Mouse (Mus musculus): ENCODE results near the gene Fam8a1. TPM values are rescaled to one million over a fixed set of nuclear protein-coding genes. Genes with fewer than 3 reads are reported as not detected.

Gene Fam8a1
- polyA plus RNA-seq, 1 experiment: 92.8 TPM

DNA sequence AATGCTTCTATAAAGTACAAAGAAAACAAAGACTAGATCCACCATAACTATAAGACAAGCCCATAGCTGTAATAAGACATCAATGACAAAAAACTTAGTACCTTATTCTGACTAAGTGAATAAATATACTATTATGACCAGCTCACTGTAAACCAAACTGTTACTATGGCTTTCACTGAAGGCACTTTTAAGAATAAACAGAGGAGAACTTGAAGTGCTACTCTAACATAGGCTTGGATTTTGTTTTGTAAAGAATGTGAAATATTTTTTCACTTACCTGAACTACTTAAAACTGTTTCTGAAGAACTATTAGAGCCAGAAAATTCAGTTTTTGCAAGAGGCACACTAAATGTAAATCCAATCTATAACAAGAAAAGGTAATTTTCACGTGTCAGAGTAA lies 30.1 kb downstream of the Fam8a1 start:
- TF ChIP-seq CTCF (IDR thresholded peaks at IDR 0.05; ENCODE audit: borderline replicate concordance, insufficient read depth, low read length): no peak
- no peak for TF ChIP-seq POLR2A (IDR thresholded peaks at IDR 0.05; ENCODE audit: low read depth, low read length)
- H3K27ac ChIP-seq (ENCODE audit: insufficient read depth, low read length): no peak overlapping the region
- no peaks in the 10 kb centered on the region for H3K4me1 ChIP-seq (ENCODE audit: control insufficient read depth, insufficient read depth, low read length)
- H3K4me3 ChIP-seq (ENCODE audit: insufficient read depth, low read length): no peak overlapping the region

DNA sequence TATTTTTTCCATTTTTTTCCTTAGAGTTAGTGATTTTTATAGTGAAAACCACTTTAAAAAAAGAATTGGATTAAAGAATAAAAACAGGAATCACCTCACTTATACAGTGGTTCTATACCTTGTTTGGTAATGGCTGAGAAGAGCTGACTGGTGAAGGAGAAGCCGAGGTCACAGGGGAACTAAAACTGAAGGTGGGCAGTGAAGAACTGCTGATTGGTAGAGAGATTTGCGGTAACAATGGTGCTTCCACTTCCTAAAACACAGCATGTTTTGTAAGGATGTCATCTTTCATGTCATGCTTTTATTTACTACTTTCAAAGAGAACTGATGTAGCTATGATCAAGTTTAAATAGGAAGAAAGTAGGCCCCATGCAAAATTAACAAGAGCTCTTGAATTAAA lies 32.2 kb downstream of the Fam8a1 start:
- TF ChIP-seq CTCF (IDR thresholded peaks at IDR 0.05; ENCODE audit: borderline replicate concordance, insufficient read depth, low read length) (no peak), POLR2A (IDR thresholded peaks at IDR 0.05; ENCODE audit: low read depth, low read length) (no peak)
- Histone ChIP-seq H3K27ac (ENCODE audit: insufficient read depth, low read length) (no peak overlapping the region), H3K4me3 (ENCODE audit: insufficient read depth, low read length) (no peak overlapping the region), H3K4me1 (ENCODE audit: control insufficient read depth, insufficient read depth, low read length) (no peaks in the 10 kb centered on the region)

DNA sequence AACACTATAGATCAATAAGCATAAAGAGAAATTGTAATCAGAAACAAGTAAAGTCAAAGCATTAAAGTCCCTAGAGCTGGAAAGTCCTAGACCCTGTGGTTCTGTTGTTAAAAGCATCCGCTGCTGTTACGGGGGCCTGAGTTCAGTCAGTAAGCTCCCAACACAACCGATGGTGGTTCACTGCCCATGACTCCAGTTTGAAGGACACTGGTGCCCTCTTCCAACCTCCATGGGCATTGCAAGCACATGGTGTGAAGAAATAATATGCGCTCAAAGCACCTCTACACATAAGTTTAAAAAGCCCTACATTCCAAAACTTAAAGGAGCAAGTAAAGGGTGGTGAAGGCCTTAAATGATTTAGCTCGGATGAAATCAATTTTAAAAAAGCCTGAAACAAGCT lies 33.8 kb downstream of the Fam8a1 start:
- Histone ChIP-seq H3K4me3 (ENCODE audit: insufficient read depth, low read length) (no peak overlapping the region), H3K4me1 (ENCODE audit: control insufficient read depth, insufficient read depth, low read length) (no peaks in the 10 kb centered on the region), H3K27ac (ENCODE audit: insufficient read depth, low read length) (no peak overlapping the region)
- TF ChIP-seq CTCF (IDR thresholded peaks at IDR 0.05; ENCODE audit: borderline replicate concordance, insufficient read depth, low read length) (no peak), POLR2A (IDR thresholded peaks at IDR 0.05; ENCODE audit: low read depth, low read length) (no peak)

DNA sequence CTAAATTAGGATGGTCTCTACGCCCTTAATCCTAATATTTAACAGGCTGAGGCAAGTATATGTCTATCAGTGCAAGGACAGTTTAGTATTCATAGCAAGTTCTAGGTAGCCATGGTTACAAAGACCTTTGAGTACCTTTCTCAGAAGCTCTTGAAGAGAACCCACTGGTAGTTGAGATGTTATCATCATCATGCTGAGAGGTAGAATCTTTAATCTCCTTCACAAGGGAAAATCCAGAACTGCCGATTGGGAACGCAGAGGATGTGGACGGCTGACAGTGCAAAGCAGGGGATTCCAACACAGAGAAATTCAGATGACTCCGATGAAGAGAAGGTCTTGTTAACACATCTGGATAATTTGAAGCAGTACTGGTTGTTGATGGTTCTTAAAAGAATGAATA lies 44.2 kb downstream of the Fam8a1 start:
- Histone ChIP-seq H3K4me3 (ENCODE audit: insufficient read depth, low read length) (no peak overlapping the region), H3K27ac (ENCODE audit: insufficient read depth, low read length) (no peak overlapping the region), H3K4me1 (ENCODE audit: control insufficient read depth, insufficient read depth, low read length) (peaks cover 6% of the 10 kb centered on the region; the same call in 1 of the 2 replicates)
- no peak for TF ChIP-seq CTCF (IDR thresholded peaks at IDR 0.05; ENCODE audit: borderline replicate concordance, insufficient read depth, low read length)
- TF ChIP-seq POLR2A (IDR thresholded peaks at IDR 0.05; ENCODE audit: low read depth, low read length): no peak

DNA sequence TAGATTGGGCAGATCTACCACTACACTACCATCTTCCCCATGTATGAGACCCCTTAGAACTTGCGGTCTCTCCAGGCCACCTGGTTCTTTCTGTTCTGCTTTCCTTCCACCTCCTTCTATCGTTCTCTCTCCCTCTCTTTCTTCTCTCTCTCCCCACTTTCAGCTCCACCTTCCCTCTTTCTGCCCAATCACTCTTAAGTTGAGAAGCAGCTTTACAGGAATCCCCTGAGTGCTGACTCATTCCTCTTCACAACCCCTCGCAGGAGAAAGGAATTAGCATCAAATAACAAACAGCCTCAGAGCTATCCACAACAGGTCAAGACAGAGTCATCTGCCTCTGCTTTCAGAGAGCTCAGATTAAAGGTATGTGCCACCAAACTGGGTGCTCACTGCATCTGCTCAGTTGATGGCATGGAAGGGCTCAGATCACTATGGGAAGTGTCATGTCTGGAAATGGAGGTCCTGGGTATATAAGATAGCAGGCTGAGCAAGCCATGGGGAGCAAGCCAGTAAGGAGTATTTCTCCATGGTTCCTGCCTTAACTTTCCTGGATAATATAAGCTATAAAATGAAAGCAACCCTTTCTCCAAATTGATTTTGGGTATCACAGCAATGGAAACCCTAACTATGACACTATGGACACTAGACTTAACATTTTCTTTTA lies 46.8 kb downstream of the Fam8a1 start:
- TF ChIP-seq POLR2A (IDR thresholded peaks at IDR 0.05; ENCODE audit: low read depth, low read length) (no peak), CTCF (IDR thresholded peaks at IDR 0.05; ENCODE audit: borderline replicate concordance, insufficient read depth, low read length) (no peak)
- H3K27ac ChIP-seq (ENCODE audit: insufficient read depth, low read length): 0 out of 2 replicates have a peak overlapping the region, but pooled peaks have one; percentile 12
- H3K4me1 ChIP-seq (ENCODE audit: control insufficient read depth, insufficient read depth, low read length): peaks cover 6% of the 10 kb centered on the region
- no peak overlapping the region for H3K4me3 ChIP-seq (ENCODE audit: insufficient read depth, low read length)

DNA sequence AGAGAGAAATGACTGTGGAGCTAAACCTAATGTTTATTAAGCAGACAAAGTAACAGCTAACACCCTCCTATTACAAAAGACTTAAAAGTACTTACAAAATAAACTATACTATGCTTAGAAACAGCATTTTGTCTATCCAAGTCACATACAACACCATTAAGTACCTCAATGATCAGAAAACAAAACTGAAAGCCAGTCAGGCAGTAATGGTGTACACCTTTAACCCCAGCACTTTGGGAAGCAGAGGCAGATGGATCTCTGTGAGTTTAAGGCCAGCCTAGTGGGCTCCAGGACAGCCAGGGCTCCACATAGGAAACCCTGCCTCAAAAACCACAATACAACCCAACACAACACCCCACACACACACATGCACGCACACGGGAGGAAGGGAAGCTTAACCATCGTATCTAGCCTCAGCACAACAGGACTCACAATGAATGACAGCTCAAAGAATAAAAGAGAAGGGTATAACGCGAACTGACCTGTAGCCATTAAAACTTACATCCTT lies 49.6 kb downstream of the Fam8a1 start:
- peaks cover 6% of the 10 kb centered on the region for H3K4me1 ChIP-seq (ENCODE audit: control insufficient read depth, insufficient read depth, low read length)
- TF ChIP-seq POLR2A (IDR thresholded peaks at IDR 0.05; ENCODE audit: low read depth, low read length): no peak
- no peak for TF ChIP-seq CTCF (IDR thresholded peaks at IDR 0.05; ENCODE audit: borderline replicate concordance, insufficient read depth, low read length)

DNA sequence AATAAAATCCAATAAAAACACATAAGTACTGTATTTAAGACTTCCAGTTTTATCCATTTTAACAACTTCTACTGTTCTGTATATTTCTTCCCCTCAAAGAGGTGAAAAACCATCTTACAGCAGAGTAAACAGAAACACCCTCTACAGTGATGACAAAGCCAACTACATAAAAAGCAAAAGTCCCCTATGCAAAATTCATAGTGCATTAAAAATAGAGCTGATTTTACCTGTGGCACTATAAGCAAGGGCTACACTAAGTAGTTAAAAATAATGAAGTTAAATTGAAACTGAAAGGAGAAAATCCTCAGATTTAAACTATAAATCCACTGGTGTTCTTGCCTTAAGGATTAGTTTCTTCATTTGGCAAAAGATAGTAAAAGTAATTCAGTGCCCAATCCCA lies 51.7 kb downstream of the Fam8a1 start:
- TF ChIP-seq POLR2A (IDR thresholded peaks at IDR 0.05; ENCODE audit: low read depth, low read length) (no peak), CTCF (IDR thresholded peaks at IDR 0.05; ENCODE audit: borderline replicate concordance, insufficient read depth, low read length) (no peak)
- no peak overlapping the region for H3K27ac ChIP-seq (ENCODE audit: insufficient read depth, low read length)
- H3K4me3 ChIP-seq (ENCODE audit: insufficient read depth, low read length): no peak overlapping the region
- peaks cover 10% of the 10 kb centered on the region for H3K4me1 ChIP-seq (ENCODE audit: control insufficient read depth, insufficient read depth, low read length)

More for the DNA sequence above, 49.6 kb downstream of the Fam8a1 start:
- Histone ChIP-seq H3K27ac (ENCODE audit: insufficient read depth, low read length) (no peak overlapping the region), H3K4me3 (ENCODE audit: insufficient read depth, low read length) (no peak overlapping the region)

DNA sequence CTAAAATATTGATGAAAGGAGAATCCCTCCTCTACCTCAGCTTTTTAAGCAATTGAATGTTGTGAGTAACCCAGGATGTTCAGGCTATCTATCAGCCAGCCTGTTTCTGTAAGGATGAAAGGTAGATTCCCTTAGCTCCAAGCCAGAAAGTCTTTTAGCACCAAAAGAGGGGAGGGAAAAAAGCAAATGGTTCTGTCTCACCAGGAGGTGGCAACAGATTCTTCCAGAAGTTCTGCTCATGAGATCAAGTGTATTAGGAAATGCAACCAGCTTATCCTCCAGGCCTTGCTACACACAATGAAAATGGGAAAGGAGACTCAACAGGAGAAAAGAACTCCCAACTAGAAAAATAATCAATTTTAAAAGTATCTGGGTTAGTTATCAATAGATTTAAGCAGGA lies 55.0 kb downstream of the Fam8a1 start:
- peak overlapping the region; percentile 24; the same call in 1 of the 2 replicates for H3K4me3 ChIP-seq (ENCODE audit: insufficient read depth, low read length)
- H3K4me1 ChIP-seq (ENCODE audit: control insufficient read depth, insufficient read depth, low read length): peaks cover 6% of the 10 kb centered on the region
- TF ChIP-seq POLR2A (IDR thresholded peaks at IDR 0.05; ENCODE audit: low read depth, low read length) (no peak), CTCF (IDR thresholded peaks at IDR 0.05; ENCODE audit: borderline replicate concordance, insufficient read depth, low read length) (no peak)
- H3K27ac ChIP-seq (ENCODE audit: insufficient read depth, low read length): no peak overlapping the region

DNA sequence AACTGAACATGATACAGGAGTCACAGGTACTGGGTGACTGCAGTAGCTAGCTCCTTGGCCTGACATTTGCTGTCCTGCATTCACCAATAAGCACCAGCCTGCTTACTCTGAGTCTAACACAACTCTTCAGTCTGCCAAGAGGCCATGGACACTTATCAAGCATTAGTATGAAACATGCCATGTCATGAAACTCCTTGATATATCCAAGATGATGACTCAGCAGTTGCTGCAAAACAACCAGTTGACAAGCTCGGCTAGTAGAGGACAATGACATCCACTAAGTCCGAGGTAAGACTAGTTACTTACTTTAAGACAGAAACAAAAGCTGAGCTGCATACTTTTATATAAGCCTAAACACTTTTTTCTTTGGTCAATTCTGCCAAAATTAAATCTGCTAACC lies 55.9 kb downstream of the Fam8a1 start:
- TF ChIP-seq CTCF (IDR thresholded peaks at IDR 0.05; ENCODE audit: borderline replicate concordance, insufficient read depth, low read length) (no peak), POLR2A (IDR thresholded peaks at IDR 0.05; ENCODE audit: low read depth, low read length) (no peak)
- Histone ChIP-seq H3K4me1 (ENCODE audit: control insufficient read depth, insufficient read depth, low read length) (peaks cover 6% of the 10 kb centered on the region), H3K4me3 (ENCODE audit: insufficient read depth, low read length) (peak overlapping the region; percentile 42), H3K27ac (ENCODE audit: insufficient read depth, low read length) (peak overlapping the region; percentile 60)

DNA sequence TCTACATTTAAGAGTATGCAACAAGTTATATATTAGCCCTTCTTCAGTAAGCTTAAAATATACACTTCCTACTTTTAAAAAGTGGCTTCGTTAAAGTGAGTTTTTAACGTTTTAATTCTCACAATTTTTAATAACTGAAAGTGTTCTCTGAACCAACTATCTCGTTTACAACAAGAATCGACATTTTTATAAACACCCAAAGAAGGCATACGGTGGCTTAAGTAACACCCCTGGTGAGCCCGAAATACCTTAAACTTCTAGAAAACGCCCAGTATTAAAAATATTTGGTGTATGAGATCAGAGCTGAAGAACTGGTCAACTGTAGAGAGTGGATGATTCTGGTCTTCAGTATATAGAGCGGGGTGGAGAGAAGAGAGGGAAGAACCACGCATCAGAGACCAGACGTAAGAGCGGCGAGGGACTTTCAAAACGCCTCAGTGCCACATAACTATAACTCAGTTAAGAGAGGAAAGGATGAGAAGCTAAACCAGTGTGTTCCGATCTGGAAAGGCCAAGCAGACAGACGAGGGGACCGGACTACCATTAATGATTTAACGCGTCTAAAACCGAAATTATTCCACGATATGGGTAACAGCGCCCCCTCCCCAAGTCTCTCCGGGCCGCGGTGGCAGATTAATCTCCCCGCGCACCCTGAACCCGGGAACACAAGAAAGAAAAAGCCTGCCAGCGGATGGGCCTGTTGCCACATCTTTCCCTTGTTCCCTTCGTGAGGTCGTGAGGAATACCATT lies 57.1 kb downstream of the Fam8a1 start:
- peak overlapping the region; percentile 78 for H3K27ac ChIP-seq (ENCODE audit: insufficient read depth, low read length)
- H3K4me3 ChIP-seq (ENCODE audit: insufficient read depth, low read length): peak overlapping the region; percentile 81
- H3K4me1 ChIP-seq (ENCODE audit: control insufficient read depth, insufficient read depth, low read length): peaks cover 6% of the 10 kb centered on the region; the same call in 1 of the 2 replicates
- TF ChIP-seq CTCF (IDR thresholded peaks at IDR 0.05; ENCODE audit: borderline replicate concordance, insufficient read depth, low read length) (no peak), POLR2A (IDR thresholded peaks at IDR 0.05; ENCODE audit: low read depth, low read length) (0 out of 2 replicates have a peak, but pooled peaks have one; percentile 33)
